Mouse (Mus musculus) limb, embryonic 13.5 days (tissue): ENCODE results near the gene Ap3b1. TPM values are rescaled to one million over a fixed set of nuclear protein-coding genes. Genes with fewer than 3 reads are reported as not detected.

Source experiments
- ATAC-seq: fragments of 200-750 bp; cut with Nextera tagmentation; 2 replicates; pipeline ENCODE4 v1.8.0; 2017; ENCODE audit warnings: low read depth, moderate number of reproducible peaks, moderate TSS enrichment; ENCODE audit not compliant: low FRiP score
- H3K27ac ChIP-seq: fragments of 300-500 bp; sonication (generic); 2 replicates; pipeline ENCODE4 v1.5.1; 2015; ENCODE audit warnings: inconsistent platforms, mild to moderate bottlenecking, moderate library complexity
- H3K27me3 ChIP-seq: fragments of 300-500 bp; sonication (generic); 2 replicates; pipeline ENCODE4 v1.6.1; 2015; ENCODE audit warnings: mild to moderate bottlenecking, inconsistent platforms
- H3K36me3 ChIP-seq: fragments of 300-500 bp; sonication (generic); 2 replicates; pipeline ENCODE4 v1.6.1; 2015; ENCODE audit warnings: inconsistent platforms, mild to moderate bottlenecking, moderate library complexity
- H3K4me1 ChIP-seq: fragments of 300-500 bp; sonication (generic); 2 replicates; pipeline ENCODE4 v1.6.1; 2015; ENCODE audit warnings: inconsistent platforms
- H3K4me2 ChIP-seq: fragments of 300-500 bp; sonication (generic); replicated peaks from 2 replicates; pipeline ENCODE4 v1.6.1; 2015; ENCODE audit warnings: inconsistent platforms, mild to moderate bottlenecking, moderate library complexity
- H3K4me3 ChIP-seq: fragments of 300-500 bp; sonication (generic); 2 replicates; pipeline ENCODE4 v1.5.1; 2015; ENCODE audit warnings: moderate library complexity, mild to moderate bottlenecking, inconsistent platforms
- H3K9ac ChIP-seq: fragments of 300-500 bp; sonication (generic); 2 replicates; pipeline ENCODE4 v1.6.1; 2015; ENCODE audit warnings: mild to moderate bottlenecking, inconsistent platforms
- H3K9me3 ChIP-seq: fragments of 300-500 bp; sonication (generic); 2 replicates; pipeline ENCODE4 v1.6.1; 2016; ENCODE audit warnings: inconsistent platforms
- WGBS: fragments of 180-500 bp; shearing (Covaris S2); methylation state at CpG from one replicate; pipeline ENCODE4 v1.1.7; 2015; 5-methylcytosine and 5-hydroxymethylcytosine counted together
- polyA plus RNA-seq: library from polyadenylated mRNA; unstranded; fragments of >200 nt; fragmentation: Nextera tagmentation; extraction: Ambion mirVana; gene quantifications from 2 replicates; pipeline ENCODE4 v1.2.1, GENCODE M21; 2015

The Ap3b1 gene
- polyA plus RNA-seq, 1 experiment from 2014 or later, result 46.0 TPM

- ATAC-seq, result no peak
- peaks cover 47% of the 10 kb centered on the region for H3K27me3 ChIP-seq
Observed at GRCm38 (mm10) chr13:94575607-94576398, 217.0 kb downstream of the Ap3b1 start.

GRCm38 (mm10) chr13:94576399-94577176 is 217.8 kb downstream of the Ap3b1 start:
- H3K4me1 ChIP-seq, result peaks cover 44% of the 10 kb centered on the region
- H3K4me3 ChIP-seq, result no peak overlapping the region
- H3K27me3 ChIP-seq, result peaks cover 48% of the 10 kb centered on the region
- H3K4me2 ChIP-seq, result no peak overlapping the region
- no peak overlapping the region for H3K27ac ChIP-seq
- H3K36me3 ChIP-seq, result no peaks in the 10 kb centered on the region
- ATAC-seq, result no peak
- WGBS, result 21% methylated on average over 20 of the region's 22 CpGs
- no peaks in the 10 kb centered on the region for H3K9me3 ChIP-seq
- no peak overlapping the region for H3K9ac ChIP-seq

More at GRCm38 (mm10) chr13:94575607-94576398, 217.0 kb downstream of the Ap3b1 start:
- H3K9me3 ChIP-seq, result no peaks in the 10 kb centered on the region
- no peak overlapping the region for H3K4me2 ChIP-seq
- 17% methylated on average over 17 of the region's 17 CpGs for WGBS
- H3K9ac ChIP-seq, result no peak overlapping the region
- H3K4me1 ChIP-seq, result peaks cover 44% of the 10 kb centered on the region
- no peak overlapping the region for H3K4me3 ChIP-seq
- no peaks in the 10 kb centered on the region for H3K36me3 ChIP-seq
- no peak overlapping the region for H3K27ac ChIP-seq

GRCm38 (mm10) chr13:94577177-94577540 is 218.4 kb downstream of the Ap3b1 start:
- no peak overlapping the region for H3K4me2 ChIP-seq
- WGBS, result 55% methylated on average over 2 of the region's 2 CpGs
- peaks cover 48% of the 10 kb centered on the region for H3K27me3 ChIP-seq
- H3K9me3 ChIP-seq, result no peaks in the 10 kb centered on the region
- H3K27ac ChIP-seq, result no peak overlapping the region
- no peak overlapping the region for H3K4me3 ChIP-seq
- no peak overlapping the region for H3K9ac ChIP-seq
- peaks cover 44% of the 10 kb centered on the region for H3K4me1 ChIP-seq
- H3K36me3 ChIP-seq, result no peaks in the 10 kb centered on the region
- no peak for ATAC-seq

DNA sequence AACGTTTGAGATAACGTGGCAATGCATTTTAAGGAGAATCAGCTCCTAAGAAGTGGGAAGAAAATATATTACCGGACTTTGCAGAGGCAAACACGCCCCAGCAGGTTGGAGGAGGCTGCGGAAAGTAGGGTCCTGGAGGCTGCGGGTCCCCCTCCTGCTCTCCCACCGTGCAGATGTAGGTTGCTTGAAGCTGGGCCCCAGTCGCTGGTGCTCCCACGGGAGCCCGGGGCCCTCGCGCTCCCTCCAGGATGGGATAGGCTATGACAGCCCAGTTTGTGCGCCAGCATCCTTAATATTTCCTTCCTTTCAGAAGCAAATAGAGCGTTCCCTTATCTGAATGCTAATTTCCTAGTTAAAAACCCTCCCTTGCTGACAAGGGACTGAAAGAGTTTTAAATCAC is 236.5 kb downstream of the Ap3b1 start:
- Histone ChIP-seq H3K4me3 (0 out of 2 replicates have a peak overlapping the region, but pooled peaks have one; percentile 42), H3K4me1 (peaks cover 19% of the 10 kb centered on the region), H3K27me3 (peaks cover 83% of the 10 kb centered on the region), H3K36me3 (no peaks in the 10 kb centered on the region), H3K9me3 (no peaks in the 10 kb centered on the region), H3K9ac (no peak overlapping the region), H3K4me2 (peak overlapping the region; percentile 71), H3K27ac (no peak overlapping the region)
- ATAC-seq, result no peak
- 8% methylated on average over 14 of the region's 14 CpGs for WGBS

- Histone ChIP-seq H3K36me3 (no peaks in the 10 kb centered on the region), H3K4me2 (peak overlapping the region; percentile 71), H3K4me1 (peaks cover 19% of the 10 kb centered on the region), H3K9ac (peak overlapping the region; percentile 53), H3K4me3 (peak overlapping the region; percentile 42), H3K27ac (no peak overlapping the region), H3K9me3 (no peaks in the 10 kb centered on the region), H3K27me3 (peaks cover 84% of the 10 kb centered on the region)
- ATAC-seq, result no peak
- under 1% methylated on average over 38 of the region's 38 CpGs for WGBS
Observed at GRCm38 (mm10) chr13:94595701-94596361, 237.1 kb downstream of the Ap3b1 start.

DNA sequence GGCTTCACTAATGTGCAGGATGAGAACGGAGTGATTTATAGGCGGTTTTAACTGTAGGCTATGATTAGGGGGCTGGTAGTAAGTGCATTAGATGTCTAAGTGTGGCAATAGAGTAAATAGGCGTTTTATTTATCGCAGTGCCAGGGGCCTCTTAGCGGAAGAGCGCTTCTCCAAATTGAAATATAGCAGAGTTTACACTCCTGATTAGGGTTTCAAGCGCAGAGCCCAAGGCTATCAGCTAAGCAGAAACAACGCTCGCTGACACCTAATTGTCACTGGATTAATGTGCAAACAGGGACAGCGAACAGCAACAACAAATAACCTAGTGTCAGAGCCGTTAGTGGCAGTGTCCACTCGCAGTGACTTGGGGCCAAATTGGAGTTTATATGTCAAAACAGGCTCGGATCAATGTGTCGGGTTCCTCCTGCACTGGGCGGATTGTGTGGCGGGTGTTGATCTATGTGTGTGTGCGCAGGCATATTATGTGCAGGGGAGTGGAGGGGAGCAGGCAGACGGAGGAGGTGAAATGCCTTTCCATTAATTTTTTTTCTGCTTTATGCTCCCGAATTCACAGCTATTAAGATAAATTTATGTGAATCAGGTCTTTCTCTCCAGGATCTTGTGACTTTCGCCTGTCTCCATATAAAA is 237.8 kb downstream of the Ap3b1 start:
- Histone ChIP-seq H3K4me1 (peaks cover 19% of the 10 kb centered on the region), H3K4me2 (peak overlapping the region; percentile 71), H3K36me3 (no peaks in the 10 kb centered on the region), H3K4me3 (peak overlapping the region; percentile 42), H3K9me3 (no peaks in the 10 kb centered on the region), H3K9ac (no peak overlapping the region), H3K27ac (no peak overlapping the region), H3K27me3 (peaks cover 89% of the 10 kb centered on the region)
- WGBS, result 3% methylated on average over 20 of the region's 20 CpGs
- no peak for ATAC-seq

GRCm38 (mm10) chr13:94599718-94600117 is 241.0 kb downstream of the Ap3b1 start:
- peaks cover 91% of the 10 kb centered on the region for H3K27me3 ChIP-seq

DNA sequence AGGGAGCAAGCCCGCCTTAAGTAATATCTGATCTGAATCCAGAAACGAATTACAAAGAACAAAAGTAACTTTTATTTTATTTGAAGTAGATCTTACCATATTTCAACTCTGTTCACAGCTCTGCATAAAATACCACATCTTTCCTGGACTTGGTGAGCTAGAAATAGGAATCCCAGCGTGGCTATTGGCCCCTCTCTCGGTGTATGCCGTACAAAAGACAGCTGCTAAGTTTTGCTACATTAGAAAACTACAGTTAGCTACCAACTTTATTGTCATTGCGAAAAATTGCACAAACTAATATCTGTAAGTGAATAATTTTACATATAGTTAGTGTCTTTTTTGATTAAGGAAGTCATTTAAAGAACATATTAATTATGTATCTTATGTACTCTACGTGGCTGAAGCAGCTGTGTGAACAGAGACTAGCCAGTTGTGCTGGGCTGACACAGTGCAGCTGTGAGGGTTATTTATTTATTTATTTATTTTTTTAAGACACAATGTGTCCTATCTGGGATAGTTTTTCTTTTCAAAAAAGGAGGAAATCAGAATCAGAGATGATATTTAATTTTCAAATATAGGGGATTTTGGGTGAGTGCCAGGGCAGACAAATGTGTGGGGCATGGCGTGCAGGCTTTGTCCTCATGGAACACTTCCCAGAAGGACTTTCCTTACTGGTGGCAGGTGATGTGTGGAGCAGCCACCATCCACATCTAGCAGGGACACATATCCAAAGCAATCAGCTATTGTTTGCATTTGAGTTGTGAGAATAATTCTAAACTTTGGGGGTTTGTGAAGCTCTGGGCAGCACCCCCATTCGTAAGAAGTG is 248.5 kb downstream of the Ap3b1 start:
- Histone ChIP-seq H3K4me2 (no peak overlapping the region), H3K4me1 (peaks cover 18% of the 10 kb centered on the region), H3K27me3 (peaks cover 50% of the 10 kb centered on the region), H3K36me3 (no peaks in the 10 kb centered on the region), H3K9me3 (no peaks in the 10 kb centered on the region), H3K9ac (no peak overlapping the region), H3K27ac (no peak overlapping the region), H3K4me3 (no peak overlapping the region)
- ATAC-seq, result no peak
- 66% methylated on average over 9 of the region's 9 CpGs for WGBS

More at GRCm38 (mm10) chr13:94599718-94600117, 241.0 kb downstream of the Ap3b1 start:
- H3K36me3 ChIP-seq, result no peaks in the 10 kb centered on the region
- WGBS, result 49% methylated on average over 8 of the region's 8 CpGs
- no peak overlapping the region for H3K4me2 ChIP-seq
- H3K9me3 ChIP-seq, result no peaks in the 10 kb centered on the region
- no peak overlapping the region for H3K9ac ChIP-seq
- peaks cover 19% of the 10 kb centered on the region for H3K4me1 ChIP-seq
- ATAC-seq, result no peak
- H3K27ac ChIP-seq, result no peak overlapping the region
- H3K4me3 ChIP-seq, result no peak overlapping the region

DNA sequence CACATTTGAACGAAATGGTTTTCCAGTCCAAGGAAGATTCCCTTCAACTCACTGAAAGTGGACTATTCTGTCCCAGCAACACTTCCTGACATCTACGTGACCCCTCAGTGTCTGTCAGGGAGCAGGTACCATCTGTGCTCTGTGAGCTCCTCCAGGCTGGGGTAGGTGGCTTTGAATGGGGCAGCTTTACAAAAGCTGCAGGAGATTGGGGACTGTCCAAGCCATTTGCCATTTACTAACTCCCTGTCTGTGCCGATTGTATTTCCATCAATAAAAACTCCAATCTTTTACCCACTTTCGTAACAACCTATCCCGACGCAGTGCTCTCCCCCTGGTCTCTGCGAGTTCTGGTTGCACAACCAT is 249.1 kb downstream of the Ap3b1 start:
- no peaks in the 10 kb centered on the region for H3K36me3 ChIP-seq
- no peak overlapping the region for H3K27ac ChIP-seq
- no peak overlapping the region for H3K9ac ChIP-seq
- H3K4me1 ChIP-seq, result peaks cover 18% of the 10 kb centered on the region
- H3K27me3 ChIP-seq, result peaks cover 45% of the 10 kb centered on the region
- no peak for ATAC-seq
- no peak overlapping the region for H3K4me3 ChIP-seq
- H3K9me3 ChIP-seq, result no peaks in the 10 kb centered on the region
- no peak overlapping the region for H3K4me2 ChIP-seq
- WGBS, result 13% methylated on average over 7 of the region's 7 CpGs

GRCm38 (mm10) chr13:94608420-94608831 is 249.7 kb downstream of the Ap3b1 start:
- Histone ChIP-seq H3K9me3 (no peaks in the 10 kb centered on the region), H3K27ac (peak overlapping the region; percentile 33; the same call in 1 of the 2 replicates), H3K4me3 (no peak overlapping the region), H3K36me3 (no peaks in the 10 kb centered on the region), H3K4me2 (peak overlapping the region; percentile 45), H3K27me3 (peaks cover 46% of the 10 kb centered on the region), H3K4me1 (peaks cover 18% of the 10 kb centered on the region), H3K9ac (no peak overlapping the region)
- 2% methylated on average over 11 of the region's 11 CpGs for WGBS
- peak; percentile 71 for ATAC-seq

DNA sequence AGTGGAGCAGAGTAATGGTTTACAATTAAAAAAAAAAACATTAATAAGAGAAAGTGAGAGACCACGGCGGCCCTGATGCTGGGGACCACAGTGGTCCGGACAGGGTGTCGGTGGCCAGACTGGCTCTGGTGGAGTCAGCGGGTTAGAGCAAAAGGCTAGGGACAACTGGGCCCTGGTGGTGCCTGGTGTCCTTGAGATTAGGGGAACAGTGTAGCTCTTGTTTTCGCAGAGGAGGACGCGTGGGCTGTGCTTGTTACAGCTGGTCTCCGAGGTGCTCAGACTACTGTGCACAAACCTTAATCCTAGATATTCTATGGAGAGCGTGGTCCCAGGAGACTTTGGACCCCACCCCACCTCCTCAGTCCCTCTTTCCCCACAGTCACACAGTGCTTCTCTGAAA is 250.2 kb downstream of the Ap3b1 start:
- Histone ChIP-seq H3K36me3 (no peaks in the 10 kb centered on the region), H3K27me3 (peaks cover 44% of the 10 kb centered on the region), H3K9me3 (no peaks in the 10 kb centered on the region), H3K4me3 (no peak overlapping the region), H3K27ac (no peak overlapping the region; the same call in 1 of the 2 replicates), H3K9ac (no peak overlapping the region), H3K4me2 (peak overlapping the region; percentile 45), H3K4me1 (peaks cover 18% of the 10 kb centered on the region)
- 13% methylated on average over 10 of the region's 10 CpGs for whole genome bisulfite sequencing
- peak; percentile 33; the same call in 1 of the 2 replicates for ATAC-seq
